Mouse (Mus musculus): ENCODE measurements around the gene Gm14295. TPM values are rescaled to one million over a fixed set of nuclear protein-coding genes. Genes with fewer than 3 reads are reported as not detected.
"Not testable (repeated sequence)": the region's sequence is repeated elsewhere in the genome, so short reads cannot be mapped to it uniquely, and the experiment has no call there.

Gene Gm14295
- 24.4 and 25.6 TPM in 2 replicates for polyA plus RNA-seq (2014; fragmentation: Nextera tagmentation; extraction: Ambion mirVana)

DNA sequence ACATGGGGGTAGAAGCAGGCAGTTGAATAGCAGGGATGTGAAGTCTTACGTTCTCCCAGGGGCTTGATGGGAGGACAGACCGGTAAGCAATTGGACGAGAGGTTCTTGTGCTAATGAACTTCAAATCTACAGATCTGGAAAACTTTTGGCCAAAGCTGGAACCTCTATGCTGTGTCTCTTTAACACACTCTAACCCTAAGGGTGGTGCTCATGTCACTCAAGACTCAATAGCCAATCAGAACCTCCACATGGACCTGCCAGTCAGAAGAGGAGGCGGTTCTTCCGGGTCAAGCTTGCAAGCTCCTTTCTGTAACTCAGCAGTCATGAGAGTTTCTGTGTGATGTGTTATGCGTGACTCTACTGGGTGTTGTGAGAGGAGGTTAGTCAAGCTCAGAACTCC is at the start of gene Gm14295:
Gene Gm14295 (plus strand): TSS at position 301 of the 400 bp plus-strand sequence.
- WGBS = no CpG with 5 or more reads among the region's 6 CpGs
- H3K36me3 ChIP-seq (ENCODE audit: control insufficient read depth, insufficient read depth, low read length); H3K27me3 ChIP-seq (ENCODE audit: control insufficient read depth, insufficient read depth, low read length); ATAC-seq (ENCODE audit: insufficient number of reproducible peaks, insufficient read depth, low FRiP score, low read depth); H3K9me3 ChIP-seq (ENCODE audit: control insufficient read depth, low read depth, low read length); H3K4me1 ChIP-seq (ENCODE audit: control insufficient read depth, insufficient read depth, low read length); H3K4me2 ChIP-seq (replicated peaks; ENCODE audit: low read depth, low read length); H3K27ac ChIP-seq (ENCODE audit: low read length); H3K9ac ChIP-seq (replicated peaks; ENCODE audit: low read depth, low read length): not testable (repeated sequence)
- H3K4me3 ChIP-seq (ENCODE audit: low read depth, low read length) = peak within 1 kb of the TSS; percentile 31

DNA sequence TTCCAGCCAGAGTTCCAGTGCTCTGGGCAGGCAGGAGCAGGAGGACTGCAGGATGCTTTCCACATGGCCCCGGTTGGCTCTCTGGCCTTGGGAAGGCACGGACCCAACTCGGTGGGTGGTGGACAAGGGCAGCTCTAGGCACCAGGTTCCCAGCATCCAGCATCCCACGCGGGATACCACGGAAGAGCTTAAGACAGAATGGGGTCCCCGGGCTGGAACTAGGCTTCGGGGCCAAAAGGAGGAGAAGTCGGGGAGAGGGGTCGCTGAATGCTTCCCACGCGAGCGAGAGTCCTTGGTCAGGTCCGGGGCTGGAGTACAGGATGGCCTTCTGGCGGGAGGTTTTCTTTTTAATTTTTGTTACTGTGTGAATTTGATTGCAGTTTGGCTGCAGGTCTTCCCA is 373 bp downstream of the Gm14295 start:
- not testable (repeated sequence) for H3K27me3 ChIP-seq (ENCODE audit: control insufficient read depth, insufficient read depth, low read length); ATAC-seq (ENCODE audit: insufficient number of reproducible peaks, insufficient read depth, low FRiP score, low read depth); H3K4me2 ChIP-seq (replicated peaks; ENCODE audit: low read depth, low read length); H3K9ac ChIP-seq (replicated peaks; ENCODE audit: low read depth, low read length); H3K9me3 ChIP-seq (ENCODE audit: control insufficient read depth, low read depth, low read length); H3K27ac ChIP-seq (ENCODE audit: low read length); H3K36me3 ChIP-seq (ENCODE audit: control insufficient read depth, insufficient read depth, low read length); H3K4me1 ChIP-seq (ENCODE audit: control insufficient read depth, insufficient read depth, low read length)
- H3K4me3 ChIP-seq (ENCODE audit: low read depth, low read length) = peak overlapping the region; percentile 31
- 16% methylated on average over 14 of the region's 15 CpGs for WGBS

DNA sequence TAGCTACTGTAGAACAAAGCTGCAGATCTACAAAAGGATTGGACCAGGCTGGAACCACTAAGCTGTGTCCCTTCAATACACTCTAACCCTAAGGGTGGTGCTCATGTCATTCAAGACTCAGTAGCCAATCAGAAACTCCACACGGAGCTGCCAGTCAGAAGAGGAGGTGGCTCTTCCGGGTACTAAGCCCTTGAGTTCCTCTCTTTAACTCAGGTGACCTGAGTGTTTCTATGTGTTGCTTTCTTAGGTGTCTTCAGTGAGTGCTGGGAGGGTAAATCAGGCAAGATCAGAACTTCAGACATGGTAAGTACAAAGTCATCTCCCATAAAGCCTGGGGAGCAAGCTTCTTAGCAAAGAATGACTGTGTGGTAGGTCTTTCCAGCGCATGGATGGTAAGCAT is 32.4 kb downstream of the Gm14295 start, which contains the start of gene Gm14408:
Gene Gm14408 (plus strand): TSS at position 301 of the 400 bp plus-strand sequence.
- ATAC-seq (ENCODE audit: insufficient number of reproducible peaks, insufficient read depth, low FRiP score, low read depth); H3K4me3 ChIP-seq (ENCODE audit: low read depth, low read length); H3K27me3 ChIP-seq (ENCODE audit: control insufficient read depth, insufficient read depth, low read length); H3K36me3 ChIP-seq (ENCODE audit: control insufficient read depth, insufficient read depth, low read length); H3K4me2 ChIP-seq (replicated peaks; ENCODE audit: low read depth, low read length); H3K9ac ChIP-seq (replicated peaks; ENCODE audit: low read depth, low read length); H3K27ac ChIP-seq (ENCODE audit: low read length); H3K4me1 ChIP-seq (ENCODE audit: control insufficient read depth, insufficient read depth, low read length); H3K9me3 ChIP-seq (ENCODE audit: control insufficient read depth, low read depth, low read length): not testable (repeated sequence)
- WGBS = 100% methylated on average over 1 of the region's 3 CpGs

Other genes with a start within 250 kb of the Gm14295 start
- 18.1 and 26.1 TPM in 2 replicates for gene Gm14308, start 162.3 kb upstream of the Gm14295 start, polyA plus RNA-seq (2014; fragmentation: Nextera tagmentation; extraction: Ambion mirVana)
- gene Zfp973, start 128.1 kb upstream of the Gm14295 start, polyA plus RNA-seq (2014; fragmentation: Nextera tagmentation; extraction: Ambion mirVana) = 11.8 and 12.6 TPM in 2 replicates
- 36.7 and 38.4 TPM in 2 replicates for gene Gm14305, start 90.3 kb upstream of the Gm14295 start, polyA plus RNA-seq (2014; fragmentation: Nextera tagmentation; extraction: Ambion mirVana)
- not detected in 2 replicates for gene Gm14408, start 32.5 kb downstream of the Gm14295 start, polyA plus RNA-seq (2014; fragmentation: Nextera tagmentation; extraction: Ambion mirVana)
- gene Gm14296, start 129.2 kb downstream of the Gm14295 start, polyA plus RNA-seq (2014; fragmentation: Nextera tagmentation; extraction: Ambion mirVana) = 14.8 and 16.2 TPM in 2 replicates
- 13.9 and 14.9 TPM in 2 replicates for gene Gm14419, start 202.3 kb downstream of the Gm14295 start, polyA plus RNA-seq (2014; fragmentation: Nextera tagmentation; extraction: Ambion mirVana)

Measured in stomach, embryonic 14.5 days (tissue).